Mouse (Mus musculus): ENCODE measurements around the gene Zfp759.

GRCm38 (mm10) chr13:67124460-67124859 lies 3.0 kb downstream of the Zfp759 start:
- TF ChIP-seq POLR2A (IDR thresholded peaks at IDR 0.05; ENCODE audit: borderline replicate concordance, extremely low read depth, insufficient read depth, insufficient read length, poor library complexity, severe bottlenecking) (no peak), CTCF (IDR thresholded peaks at IDR 0.05; ENCODE audit: borderline replicate concordance, extremely low read depth, insufficient read depth, insufficient read length) (no peak)
